Mouse (Mus musculus) common myeloid progenitor, adult 5-6 weeks (primary cell): Measurements from ENCODE around the gene Mypn. TPM values are rescaled to one million over a fixed set of nuclear protein-coding genes. Genes with fewer than 3 reads are reported as not detected.

Source experiments
- ATAC-seq: replicated peaks from 2 replicates; pipeline ENCODE4 v1.8.0; 2016; ENCODE audit warnings: low read depth, mild to moderate bottlenecking, moderate TSS enrichment, inconsistent platforms; ENCODE audit not compliant: poor library complexity, severe bottlenecking
- total RNA-seq: library from RNA; stranded (forward); fragments of 200-1000, 187-1606 nt; gene quantifications from 2 replicates; pipeline ENCODE4 v1.2.3, GENCODE M21; 2017

The Mypn gene
- total RNA-seq, 1 experiment from 2014 or later: not detected

DNA sequence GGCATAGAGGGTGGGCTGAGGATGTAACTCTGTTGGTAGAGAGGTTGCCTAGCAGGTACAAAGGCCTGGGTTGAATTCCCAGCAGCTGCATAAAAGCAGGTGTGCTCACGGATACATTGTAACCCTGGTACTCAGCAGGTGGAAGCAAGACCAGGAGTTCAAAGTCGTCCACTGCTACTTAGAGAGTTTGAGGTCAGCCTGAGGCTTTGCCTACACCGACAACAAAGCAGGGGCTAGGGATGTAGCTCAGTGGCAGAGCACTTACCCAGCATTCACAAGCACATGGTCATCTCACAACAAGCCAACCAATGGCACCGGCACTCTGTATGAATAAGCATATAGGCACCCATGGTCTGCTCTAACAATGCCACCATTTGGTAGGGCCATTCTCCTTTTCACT is 46.3 kb downstream of the Mypn start:
- ATAC-seq: no peak

DNA sequence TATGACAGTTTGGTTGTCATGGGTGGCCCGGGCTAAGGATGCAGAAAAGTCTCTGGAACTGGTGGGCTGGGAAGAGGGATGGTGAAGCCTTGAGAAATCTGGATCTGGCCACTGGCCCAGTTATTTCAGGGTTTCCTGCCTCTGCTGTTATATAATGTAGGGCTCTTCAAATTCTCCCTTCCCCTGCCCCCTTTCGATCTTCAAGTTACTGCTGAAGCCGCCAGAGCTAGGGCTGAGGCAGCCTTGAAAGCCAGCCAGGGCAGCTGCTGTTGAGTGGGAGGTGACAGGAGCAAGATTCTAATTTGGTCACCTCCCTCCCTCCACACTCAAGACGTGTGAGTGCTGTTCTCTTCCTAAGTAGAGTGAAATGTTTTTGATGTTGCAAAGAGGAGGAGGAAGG is 46.8 kb downstream of the Mypn start:
- no peak for ATAC-seq

- no peak for ATAC-seq
These were observed 47.4 kb downstream of the Mypn start for GRCm38 (mm10) chr10:63156351-63156750.

DNA sequence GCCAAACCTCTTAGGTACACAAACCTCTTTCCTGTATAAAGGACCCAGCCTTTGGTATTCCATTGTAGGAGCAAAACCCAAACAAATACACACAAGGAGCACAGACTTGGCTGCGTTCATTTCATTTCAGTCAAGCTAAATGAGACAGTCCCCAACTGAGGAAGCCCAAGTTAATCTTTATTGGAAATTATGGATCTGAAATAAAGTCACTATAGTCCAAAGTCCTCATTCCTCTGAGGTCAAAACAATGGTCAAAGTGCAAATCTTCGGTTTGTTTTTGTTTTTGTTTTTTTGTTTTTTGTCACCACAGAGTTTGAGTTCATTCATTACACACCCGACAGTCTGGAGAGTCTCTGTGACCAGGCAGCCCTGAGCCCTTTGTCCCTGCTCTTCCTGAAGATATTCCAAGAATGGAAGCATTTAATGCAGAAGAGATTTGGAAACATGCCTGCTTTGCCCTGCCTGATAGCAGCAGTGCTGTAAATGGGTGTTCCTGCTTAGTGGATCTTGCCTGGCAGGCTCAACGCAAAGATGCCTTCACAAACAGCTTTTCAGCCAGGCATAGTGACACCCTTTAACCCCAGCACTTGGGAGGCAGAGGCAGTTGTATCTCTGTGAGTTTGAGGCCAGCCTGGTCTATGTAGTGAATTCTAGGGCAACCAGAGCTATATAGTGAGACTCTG is 47.9 kb downstream of the Mypn start:
- no peak for ATAC-seq

GRCm38 (mm10) chr10:63154726-63155125 is 49.0 kb downstream of the Mypn start:
- no peak for ATAC-seq

- ATAC-seq: no peak
These were observed 49.5 kb downstream of the Mypn start for GRCm38 (mm10) chr10:63154226-63154625.

- ATAC-seq: peak; percentile 65; the same call in 1 of the 2 replicates
These were observed 50.2 kb downstream of the Mypn start for GRCm38 (mm10) chr10:63153563-63153962.

DNA sequence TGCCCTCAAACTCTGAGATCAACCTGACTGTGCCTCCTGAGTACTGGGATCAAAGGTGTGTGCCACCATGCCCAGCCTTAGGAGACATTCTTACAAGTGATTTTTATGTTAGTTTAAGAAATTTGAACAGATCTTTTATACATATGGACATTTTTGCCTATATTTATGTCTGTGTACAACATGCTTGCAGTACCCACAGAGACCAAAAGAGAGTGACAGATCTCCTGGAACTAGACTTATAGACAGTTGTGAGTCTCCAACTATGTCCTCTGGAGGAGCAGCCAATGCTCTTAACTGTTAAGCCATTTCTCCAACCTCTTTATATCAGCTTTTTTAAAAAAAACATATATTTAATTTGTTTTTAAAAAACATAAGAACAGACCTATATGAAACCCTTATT is 51.4 kb downstream of the Mypn start:
- ATAC-seq: no peak

- ATAC-seq: no peak
These were observed 61.1 kb downstream of the Mypn start for GRCm38 (mm10) chr10:63142660-63143059.

DNA sequence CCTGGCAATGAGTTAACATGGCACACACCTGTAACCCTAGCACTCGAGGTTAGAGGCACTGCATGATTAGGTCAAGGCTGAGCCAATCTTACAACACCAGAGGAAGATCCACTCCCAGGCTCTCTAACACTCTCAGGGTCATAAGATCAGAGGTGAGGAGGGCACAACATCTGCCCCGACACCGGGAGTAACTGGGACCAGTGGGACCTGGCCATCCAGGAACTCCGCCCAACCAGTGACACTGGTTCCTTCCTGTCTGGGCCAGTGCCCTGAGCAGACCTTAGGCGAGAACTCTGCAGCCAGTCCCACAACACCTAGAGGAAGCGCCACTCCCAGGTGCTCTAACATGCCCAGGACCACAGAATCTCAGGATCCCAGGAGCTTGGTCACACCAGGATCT is 67.3 kb downstream of the Mypn start:
- ATAC-seq: no peak

GRCm38 (mm10) chr10:63135680-63136079 is 68.1 kb downstream of the Mypn start:
- no peak for ATAC-seq

DNA sequence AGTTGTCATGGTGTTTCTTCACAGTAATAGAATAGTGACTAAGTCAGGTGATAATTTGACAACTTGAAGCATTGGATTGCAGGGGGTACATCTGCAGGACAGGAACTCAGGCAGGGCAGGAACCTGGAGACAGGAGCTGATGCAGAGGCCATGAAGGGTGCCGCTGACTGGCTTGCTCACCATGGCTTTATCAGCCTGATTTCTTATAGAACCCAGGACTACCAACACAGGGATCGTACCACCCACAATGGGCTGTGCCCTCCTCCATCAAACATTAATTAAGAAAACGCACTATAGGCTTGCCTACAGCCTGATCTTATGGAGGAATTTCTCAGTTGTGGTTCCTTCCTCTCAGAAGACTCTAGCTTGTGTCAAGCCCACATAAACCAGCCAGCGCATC is 70.4 kb downstream of the Mypn start:
- no peak for ATAC-seq

- ATAC-seq: no peak
These were observed 71.4 kb downstream of the Mypn start for GRCm38 (mm10) chr10:63132356-63132755.

GRCm38 (mm10) chr10:63130500-63130899 is 73.3 kb downstream of the Mypn start:
- no peak for ATAC-seq

GRCm38 (mm10) chr10:63128256-63128655 is 75.5 kb downstream of the Mypn start:
- no peak for ATAC-seq

GRCm38 (mm10) chr10:63127156-63127555 is 76.6 kb downstream of the Mypn start:
- no peak for ATAC-seq

DNA sequence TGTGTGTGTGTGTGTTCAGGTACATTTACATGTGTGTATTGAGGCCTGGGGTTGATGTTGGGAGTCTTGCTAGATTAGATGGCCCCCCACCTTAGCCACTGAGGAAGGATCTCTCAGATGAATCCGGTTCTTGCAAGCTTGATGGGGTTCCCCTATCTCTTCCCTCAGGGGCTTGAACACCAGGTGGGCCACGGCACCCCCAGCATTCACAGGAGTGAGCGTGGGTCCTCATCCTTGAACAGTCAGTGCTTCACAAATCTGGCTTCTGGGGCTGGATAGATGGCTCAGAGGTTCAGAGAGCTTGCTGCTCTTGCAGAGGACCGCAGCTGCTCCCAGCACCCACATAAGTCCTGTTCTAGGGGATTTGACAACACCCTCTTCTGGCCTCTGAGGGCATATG is 77.6 kb downstream of the Mypn start:
- no peak for ATAC-seq

DNA sequence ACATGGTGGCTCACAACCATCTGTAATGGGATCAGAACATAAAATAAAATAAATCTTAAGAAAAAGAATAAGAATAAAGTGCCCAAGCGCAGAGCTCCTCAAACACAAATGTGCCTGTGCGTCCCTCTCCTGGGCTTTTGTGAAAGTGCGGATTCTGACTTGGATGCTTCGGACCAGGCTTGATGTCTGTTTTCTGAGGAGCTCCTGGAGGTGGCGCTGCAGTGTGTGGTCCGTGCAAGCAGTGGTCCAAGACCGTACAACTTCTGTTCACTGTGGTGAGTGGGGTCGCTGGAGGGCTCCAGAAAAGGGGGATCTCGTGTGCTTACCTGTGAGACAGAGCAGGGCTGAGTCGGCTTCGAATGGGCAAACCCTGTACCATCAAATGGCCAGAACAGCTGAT is 78.4 kb downstream of the Mypn start:
- ATAC-seq: no peak

DNA sequence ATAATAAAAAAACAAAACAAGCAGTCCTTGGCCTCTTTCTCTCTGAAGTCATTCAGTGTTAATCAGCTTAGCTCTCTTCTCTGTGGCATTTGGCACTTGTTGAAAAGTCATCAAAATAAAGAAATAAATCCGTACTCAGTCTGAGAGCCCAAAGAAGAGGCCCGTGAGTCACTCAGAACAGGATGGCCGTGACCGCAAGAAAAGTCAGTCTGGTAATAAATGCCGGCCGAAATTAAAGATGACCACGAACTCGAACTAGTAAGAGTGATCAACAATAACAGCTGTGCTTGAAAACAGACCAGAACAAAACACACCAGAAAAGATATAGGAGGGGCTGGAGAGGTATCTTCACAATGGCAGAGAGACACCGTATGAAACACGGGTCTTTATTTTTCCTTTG is 79.7 kb downstream of the Mypn start:
- no peak for ATAC-seq

DNA sequence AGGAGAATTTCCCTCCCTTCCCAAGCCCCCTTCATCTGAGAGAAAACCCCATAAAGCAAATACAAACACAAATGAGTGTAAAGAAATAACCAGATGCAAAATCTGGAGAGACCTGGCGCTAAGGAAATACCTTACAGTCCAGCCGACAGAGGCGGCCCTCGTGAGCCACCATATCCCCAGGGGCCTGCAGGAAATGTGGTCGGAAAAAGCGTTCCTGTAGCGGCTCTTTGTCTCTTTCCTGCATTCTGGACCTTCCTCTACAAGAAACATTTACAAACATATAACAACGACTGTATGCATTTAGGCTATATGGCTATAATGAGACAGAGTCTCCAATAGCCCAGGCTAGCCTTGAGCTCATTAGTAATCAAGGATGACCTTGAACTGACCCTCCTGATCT is 80.6 kb downstream of the Mypn start:
- ATAC-seq: no peak

GRCm38 (mm10) chr10:63122516-63122915 is 81.2 kb downstream of the Mypn start:
- peak; percentile 66 for ATAC-seq

DNA sequence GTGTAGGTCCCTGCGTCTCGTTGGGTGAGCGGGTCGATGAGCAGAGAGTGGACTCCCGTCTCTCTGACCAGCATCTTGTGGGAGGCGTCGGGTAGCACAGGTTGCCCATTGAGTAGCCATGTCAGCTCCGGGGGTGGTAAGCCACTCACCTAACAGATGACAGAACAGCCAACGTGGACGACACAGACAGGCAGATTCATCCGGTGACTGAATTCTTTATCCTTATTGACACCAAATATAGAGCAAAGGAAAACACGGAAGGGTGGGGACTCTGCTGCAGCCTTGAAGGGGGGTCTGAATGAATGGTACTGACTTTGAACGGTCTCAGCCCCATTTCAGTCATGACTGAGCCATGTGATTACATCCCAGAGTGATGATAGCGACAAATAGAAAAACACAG is 81.8 kb downstream of the Mypn start:
- no peak for ATAC-seq
